Mouse (Mus musculus) lung, embryonic 14.5 days (tissue): Measurements from ENCODE around the gene Hip1r. TPM values are rescaled to one million over a fixed set of nuclear protein-coding genes. Genes with fewer than 3 reads are reported as not detected.
A peak's percentile ranks its signal among the peaks of the same experiment; 100 is the strongest.

Experiments
- ATAC-seq: fragments of 200-750 bp; cut with Nextera tagmentation; 2 replicates; pipeline ENCODE4 v1.8.0; 2017; ENCODE audit warnings: mild to moderate bottlenecking, moderate TSS enrichment, moderate library complexity; ENCODE audit not compliant: insufficient read depth
- DNase-seq: peaks from one replicate; pipeline ENCODE4 v3.0.0-alpha.2; 2015
- H3K27ac ChIP-seq: fragments of 300-500 bp; sonication (generic); 2 replicates; pipeline ENCODE4 v1.5.1; 2014; ENCODE audit warnings: low read depth, mild to moderate bottlenecking, moderate library complexity
- H3K27me3 ChIP-seq: fragments of 300-500 bp; sonication (generic); 2 replicates; pipeline ENCODE4 v1.6.1; 2014; ENCODE audit warnings: low read length, control low read depth; ENCODE audit not compliant: insufficient read depth
- H3K36me3 ChIP-seq: fragments of 300-500 bp; sonication (generic); 2 replicates; pipeline ENCODE4 v1.6.1; 2014; ENCODE audit warnings: control low read depth; ENCODE audit not compliant: insufficient read depth
- H3K4me1 ChIP-seq: fragments of 300-500 bp; sonication (generic); 2 replicates; pipeline ENCODE4 v1.6.1; 2014; ENCODE audit warnings: antibody characterized with exemption, control low read depth; ENCODE audit not compliant: insufficient read depth
- H3K4me2 ChIP-seq: fragments of 300-500 bp; sonication (generic); 2 replicates; pipeline ENCODE4 v1.6.1; 2014; ENCODE audit warnings: mild to moderate bottlenecking
- H3K4me3 ChIP-seq: fragments of 300-500 bp; sonication (generic); 2 replicates; pipeline ENCODE4 v1.5.1; 2014; ENCODE audit warnings: low read depth, low read length
- H3K9ac ChIP-seq: fragments of 300-500 bp; sonication (generic); 2 replicates; pipeline ENCODE4 v1.6.1; 2014
- H3K9me3 ChIP-seq: fragments of 300-500 bp; sonication (generic); 2 replicates; pipeline ENCODE4 v1.6.1; 2016; ENCODE audit warnings: low read depth, low read length, control low read depth
- CTCF ChIP-seq: IDR thresholded peaks from 2 replicates; pipeline ENCODE4 v1.5.1; 2016; ENCODE audit warnings: antibody characterized with exemption, low read depth
- WGBS: fragments of 180-500 bp; shearing (Covaris S2); extraction: QIAGEN DNeasy Blood & Tissue Kit; methylation state at CpG from one replicate; pipeline ENCODE4 v1.1.7; 2014; 5-methylcytosine and 5-hydroxymethylcytosine counted together
- polyA plus RNA-seq: library from polyadenylated mRNA; unstranded; fragments of >200 nt; fragmentation: Nextera tagmentation; extraction: Ambion mirVana; gene quantifications from 2 replicates; pipeline ENCODE4 v1.2.1, GENCODE M21; 2014

The Hip1r gene
- polyA plus RNA-seq, 1 experiment from 2014 or later: 9.1 TPM

GRCm38 (mm10) chr5:123972453-123972852 lies 975 bp upstream of the Hip1r start:
- Histone ChIP-seq H3K36me3 (no peaks in the 10 kb centered on the region), H3K9me3 (no peaks in the 10 kb centered on the region), H3K4me1 (no peaks in the 10 kb centered on the region; the same call in 1 of the 2 replicates), H3K9ac (no peak overlapping the region), H3K27ac (no peak overlapping the region), H3K4me3 (no peak overlapping the region), H3K4me2 (no peak overlapping the region), H3K27me3 (peaks cover 23% of the 10 kb centered on the region)
- 72% methylated on average over 6 of the region's 6 CpGs for WGBS
- ATAC-seq: no peak
- DNase-seq: no peak
- TF ChIP-seq CTCF: no peak

GRCm38 (mm10) chr5:123974179-123974485 lies 704 bp downstream of the Hip1r start:
- H3K9me3 ChIP-seq: no peaks in the 10 kb centered on the region
- peak overlapping the region; percentile 71 for H3K4me3 ChIP-seq
- H3K27ac ChIP-seq: no peak overlapping the region
- no peaks in the 10 kb centered on the region for H3K36me3 ChIP-seq
- ATAC-seq (no peak; the same call in 1 of the 2 replicates), DNase-seq (no peak)
- peak overlapping the region; percentile 94 for H3K4me2 ChIP-seq
- no peaks in the 10 kb centered on the region; the same call in 1 of the 2 replicates for H3K4me1 ChIP-seq
- TF ChIP-seq CTCF: no peak
- WGBS: under 1% methylated on average over 14 of the region's 14 CpGs
- peaks cover 23% of the 10 kb centered on the region for H3K27me3 ChIP-seq
- peak overlapping the region; percentile 67 for H3K9ac ChIP-seq

- no peak for TF ChIP-seq CTCF
- Histone ChIP-seq H3K9me3 (no peaks in the 10 kb centered on the region), H3K4me1 (no peaks in the 10 kb centered on the region; the same call in 1 of the 2 replicates), H3K27ac (no peak overlapping the region), H3K9ac (no peak overlapping the region), H3K36me3 (no peaks in the 10 kb centered on the region), H3K4me2 (peak overlapping the region; percentile 94), H3K4me3 (peak overlapping the region; percentile 71), H3K27me3 (peaks cover 23% of the 10 kb centered on the region)
- DNase-seq (no peak), ATAC-seq (no peak)
- WGBS: 22% methylated on average over 11 of the region's 11 CpGs
These were observed 1.2 kb downstream of the Hip1r start for GRCm38 (mm10) chr5:123974616-123975111.

GRCm38 (mm10) chr5:123975668-123976180 lies 2.3 kb downstream of the Hip1r start:
- Histone ChIP-seq H3K36me3 (no peaks in the 10 kb centered on the region), H3K9me3 (no peaks in the 10 kb centered on the region), H3K27me3 (peaks cover 23% of the 10 kb centered on the region), H3K4me1 (no peaks in the 10 kb centered on the region; the same call in 1 of the 2 replicates), H3K4me2 (peak overlapping the region; percentile 94), H3K4me3 (no peak overlapping the region), H3K9ac (no peak overlapping the region), H3K27ac (peak overlapping the region; percentile 28; the same call in 1 of the 2 replicates)
- DNase-seq (no peak), ATAC-seq (no peak)
- WGBS: 41% methylated on average over 6 of the region's 6 CpGs
- TF ChIP-seq CTCF: no peak

- DNase-seq: no peak
- Histone ChIP-seq H3K9me3 (no peaks in the 10 kb centered on the region), H3K4me3 (no peak overlapping the region), H3K27me3 (peaks cover 18% of the 10 kb centered on the region), H3K27ac (no peak overlapping the region), H3K4me1 (no peaks in the 10 kb centered on the region; the same call in 1 of the 2 replicates), H3K9ac (no peak overlapping the region), H3K4me2 (no peak overlapping the region), H3K36me3 (no peaks in the 10 kb centered on the region)
- TF ChIP-seq CTCF: no peak
- 31% methylated on average over 3 of the region's 3 CpGs for WGBS
- no peak for ATAC-seq
These were observed 3.8 kb downstream of the Hip1r start for GRCm38 (mm10) chr5:123977231-123977630.

- no peaks in the 10 kb centered on the region for H3K36me3 ChIP-seq
- H3K9ac ChIP-seq: no peak overlapping the region
- no peak overlapping the region for H3K4me3 ChIP-seq
- no peak for TF ChIP-seq CTCF
- no peak overlapping the region for H3K27ac ChIP-seq
- DNase-seq (no peak), ATAC-seq (no peak)
- no peaks in the 10 kb centered on the region for H3K9me3 ChIP-seq
- 81% methylated on average over 5 of the region's 5 CpGs for WGBS
- no peaks in the 10 kb centered on the region; the same call in 1 of the 2 replicates for H3K4me1 ChIP-seq
- no peak overlapping the region for H3K4me2 ChIP-seq
- H3K27me3 ChIP-seq: peaks cover 15% of the 10 kb centered on the region
These were observed 4.7 kb downstream of the Hip1r start for GRCm38 (mm10) chr5:123978131-123978530.

- Histone ChIP-seq H3K27ac (no peak overlapping the region), H3K4me3 (no peak overlapping the region), H3K4me2 (no peak overlapping the region), H3K9ac (no peak overlapping the region), H3K36me3 (no peaks in the 10 kb centered on the region), H3K4me1 (no peaks in the 10 kb centered on the region; the same call in 1 of the 2 replicates), H3K27me3 (peaks cover 10% of the 10 kb centered on the region; the same call in 1 of the 2 replicates), H3K9me3 (no peaks in the 10 kb centered on the region)
- WGBS: 67% methylated on average over 18 of the region's 18 CpGs
- DNase-seq (no peak), ATAC-seq (no peak)
- TF ChIP-seq CTCF: no peak
These were observed 6.0 kb downstream of the Hip1r start for GRCm38 (mm10) chr5:123979221-123979979.
